Mouse (Mus musculus): ENCODE measurements around the gene AU022252.

DNA sequence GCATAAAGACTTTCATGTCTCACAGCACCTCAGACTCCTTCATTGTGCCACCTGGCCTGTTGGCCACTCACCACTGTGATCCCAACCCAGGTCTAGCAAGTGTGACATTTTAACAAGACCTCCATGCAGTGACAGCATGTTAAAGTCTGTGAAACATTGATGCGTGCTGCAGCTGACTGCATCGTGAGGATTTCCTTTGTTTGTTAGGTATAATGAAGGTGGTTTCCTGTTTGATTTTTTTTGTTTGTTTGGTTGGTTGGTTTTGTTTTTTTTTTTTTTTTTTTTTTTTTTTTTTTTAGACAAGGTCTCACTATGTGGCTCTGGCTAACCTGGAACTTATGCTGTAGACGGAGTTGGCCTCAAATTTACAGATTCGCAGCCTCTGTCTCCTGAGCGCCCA, 30.0 kb upstream of the AU022252 start:
- TF ChIP-seq CTCF (IDR thresholded peaks at IDR 0.05; ENCODE audit: low read depth, low read length) (no peak), POLR2A (IDR thresholded peaks at IDR 0.05; ENCODE audit: insufficient read depth, low read length) (no peak)

Data from ES-Bruce4 (cell line).